Mouse (Mus musculus) right cerebral cortex, postnatal 10 days (tissue): ENCODE data around the gene Ppih.
"Not testable (repeated sequence)": the region's sequence is repeated elsewhere in the genome, so short reads cannot be mapped to it uniquely, and the experiment has no call there.

ENCODE experiments used
- DNase-seq, 2 experiments: peaks; one replicate each; pipeline ENCODE4 v3.0.0; 2021; ENCODE audit warnings: low spot score in 2 of 2

Ppih gene

GRCm38 (mm10) chr4:119292771-119293573, 27.4 kb downstream of the Ppih start:
- DNase-seq = peak; percentile 78 to 85

DNA sequence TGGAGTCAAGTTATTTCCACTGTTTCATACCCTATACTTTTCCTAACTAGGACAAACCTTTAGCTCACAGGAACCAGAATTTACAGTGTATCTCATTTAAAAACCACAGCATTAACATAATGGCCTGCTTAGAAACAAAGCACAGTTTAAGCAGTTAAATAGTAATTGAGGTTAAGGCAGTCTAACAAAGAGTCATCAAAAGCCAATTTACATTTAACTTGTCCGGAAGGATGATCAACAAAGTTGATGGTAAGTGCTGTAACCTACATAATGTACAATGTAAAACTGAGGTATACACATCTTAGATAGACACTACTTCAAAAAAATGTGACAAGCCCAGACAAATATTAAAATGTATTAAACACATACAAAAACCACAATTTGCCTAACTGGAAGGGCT, 28.4 kb downstream of the Ppih start:
- DNase-seq = no peak

GRCm38 (mm10) chr4:119285336-119285735, 35.0 kb downstream of the Ppih start:
- DNase-seq = no peak

GRCm38 (mm10) chr4:119284861-119285260, 35.5 kb downstream of the Ppih start:
- DNase-seq = no peak

DNA sequence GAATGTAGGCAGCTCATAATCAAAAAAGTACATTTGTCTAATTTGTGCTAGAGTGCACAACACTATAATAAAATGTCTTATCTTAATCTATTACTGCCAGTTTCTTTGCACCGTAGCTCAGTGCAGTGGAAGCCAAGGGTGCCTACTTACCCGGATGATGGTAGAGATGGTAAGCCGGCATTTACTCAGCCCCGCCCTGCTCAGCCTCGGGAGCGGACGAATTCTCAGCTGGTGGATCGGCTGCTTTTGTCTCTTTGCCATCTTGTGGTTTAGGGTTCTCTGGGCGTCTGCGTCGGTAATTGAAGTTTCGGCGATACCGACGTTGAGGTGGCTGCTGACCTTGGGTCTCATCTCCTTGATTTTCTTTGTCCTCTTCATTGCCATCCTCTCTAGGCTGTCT, 41.6 kb downstream of the Ppih start:
- DNase-seq = not testable (repeated sequence)

DNA sequence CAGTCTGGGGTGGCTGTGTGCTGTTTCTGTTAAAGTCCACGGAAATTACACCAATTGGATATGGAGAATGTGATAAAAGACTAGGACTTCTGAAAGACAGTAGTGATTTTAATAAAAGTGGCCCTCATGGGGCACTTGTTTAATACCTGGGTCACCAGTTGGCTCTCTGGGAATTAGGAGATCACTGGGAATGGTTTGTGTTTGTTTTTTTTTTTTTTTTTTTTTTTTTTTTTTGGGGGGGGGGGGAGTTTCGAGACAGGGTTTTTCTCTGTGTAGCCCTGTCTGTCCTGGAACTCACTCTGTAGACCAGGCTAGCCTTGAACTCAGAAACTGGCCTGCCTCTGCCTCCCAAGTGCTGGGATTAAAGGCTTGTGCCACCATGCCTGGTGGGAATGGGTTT, 44.6 kb downstream of the Ppih start:
- no peak for DNase-seq

GRCm38 (mm10) chr4:119275226-119275625, 45.1 kb downstream of the Ppih start:
- DNase-seq = no peak

DNA sequence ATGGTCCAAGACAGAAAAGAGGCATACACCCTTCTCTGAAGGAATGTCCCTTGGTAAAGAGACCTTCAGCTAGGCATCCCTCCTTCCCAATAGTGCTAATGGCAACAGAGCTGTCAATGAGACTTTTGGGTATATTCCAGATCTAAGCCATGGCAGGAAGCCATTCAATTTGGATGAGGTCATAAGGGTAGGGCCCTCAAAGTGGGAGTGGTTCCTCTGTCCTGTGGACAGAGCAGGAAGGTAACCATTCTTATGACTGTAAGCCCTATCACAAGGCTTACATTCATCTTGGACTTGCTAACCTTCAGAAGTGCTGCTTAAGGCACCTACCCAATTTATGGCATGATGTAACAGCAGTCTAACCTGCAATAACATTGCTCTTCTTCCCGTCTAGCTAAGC, 45.7 kb downstream of the Ppih start:
- DNase-seq = no peak

GRCm38 (mm10) chr4:119266606-119267005, 53.7 kb downstream of the Ppih start:
- DNase-seq = no peak

DNA sequence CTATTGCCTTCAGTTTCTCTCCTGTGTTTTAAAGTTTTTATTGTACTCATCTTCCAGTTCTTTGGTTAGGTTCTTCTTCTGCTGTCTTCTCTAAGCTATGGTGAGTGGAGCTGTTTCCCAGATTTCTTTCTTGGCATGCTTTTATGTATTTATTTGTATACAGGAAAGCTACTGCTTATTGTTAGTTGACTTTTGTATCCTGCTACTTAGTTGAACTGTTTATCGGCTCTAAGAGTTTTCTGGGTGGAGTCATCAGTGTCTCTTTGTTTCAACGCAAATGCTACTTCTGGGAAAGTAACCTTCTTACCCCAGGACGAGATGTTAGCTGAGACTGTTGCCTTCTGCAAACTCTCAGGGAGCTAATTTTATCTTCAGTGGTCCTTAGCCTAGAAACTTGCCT, 56.9 kb downstream of the Ppih start:
- DNase-seq = no peak

GRCm38 (mm10) chr4:119262483-119262882, 57.9 kb downstream of the Ppih start:
- DNase-seq = no peak

GRCm38 (mm10) chr4:119261087-119261713, 59.1 kb downstream of the Ppih start:
- no peak for DNase-seq

DNA sequence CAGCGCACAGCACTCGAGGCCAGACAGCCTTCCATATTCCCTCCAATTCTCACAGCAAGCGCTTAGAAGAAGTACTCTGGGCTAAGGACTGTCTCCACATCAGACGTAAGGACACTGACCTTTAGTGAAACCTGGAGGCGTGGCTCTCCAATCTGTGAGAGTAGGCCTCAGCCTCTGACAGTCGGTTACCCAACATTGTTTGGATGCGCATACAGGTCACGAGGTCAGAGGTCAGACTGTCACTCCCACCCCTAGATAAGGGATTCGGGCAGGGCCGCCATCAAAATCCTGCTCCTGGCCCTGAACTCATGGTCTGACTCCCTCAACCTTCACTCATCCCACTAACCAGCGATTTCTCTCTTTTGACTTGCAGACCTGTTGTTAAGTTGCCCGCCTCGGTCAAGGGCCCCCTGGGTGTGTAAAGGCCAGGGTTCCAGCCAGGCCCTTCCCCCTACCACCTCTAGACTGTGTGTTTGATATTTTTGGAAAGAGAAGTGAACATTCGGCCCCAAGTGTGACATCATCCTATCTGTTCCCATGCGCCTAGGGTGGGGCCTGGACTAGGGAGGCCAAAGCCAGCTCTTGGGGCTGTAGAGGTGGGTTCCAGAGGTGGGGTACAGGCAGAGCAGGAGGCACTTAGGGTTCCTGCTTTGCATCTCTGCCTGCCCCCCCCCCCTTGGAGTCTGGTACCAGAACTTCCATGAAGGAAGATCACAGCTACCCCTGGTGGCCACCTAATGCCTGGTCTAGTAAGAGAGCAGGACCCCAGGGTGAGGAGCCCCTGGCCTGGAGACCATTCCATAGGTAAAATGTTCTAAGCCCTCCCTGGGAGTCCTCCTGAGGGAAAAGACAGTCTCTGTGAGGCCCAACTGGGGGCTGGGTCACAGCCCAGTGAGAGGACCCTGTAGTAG, 60.7 kb downstream of the Ppih start:
- DNase-seq = no peak

- DNase-seq = no peak
These were observed 63.3 kb downstream of the Ppih start for GRCm38 (mm10) chr4:119257083-119257482.

DNA sequence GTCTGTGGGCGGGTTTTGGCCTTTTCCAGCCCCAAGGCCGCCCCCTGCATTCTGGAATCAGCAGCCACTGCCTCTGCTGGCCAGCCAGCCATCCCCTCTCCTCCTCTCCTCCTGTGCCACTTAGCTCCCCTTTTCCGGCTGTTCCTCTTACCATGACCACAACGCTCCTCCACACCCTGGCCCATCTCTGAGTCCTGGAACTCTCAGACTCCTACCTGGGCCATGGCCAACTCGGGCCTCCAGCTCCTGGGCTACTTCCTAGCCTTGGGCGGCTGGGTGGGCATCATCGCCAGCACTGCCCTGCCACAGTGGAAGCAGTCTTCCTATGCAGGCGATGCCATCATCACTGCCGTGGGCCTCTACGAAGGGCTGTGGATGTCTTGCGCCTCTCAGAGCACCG, 65.0 kb downstream of the Ppih start, which contains the start of gene Cldn19:
Gene Cldn19 (plus strand): TSS at position 64 of the 400 bp plus-strand sequence.
- no peak for DNase-seq

DNA sequence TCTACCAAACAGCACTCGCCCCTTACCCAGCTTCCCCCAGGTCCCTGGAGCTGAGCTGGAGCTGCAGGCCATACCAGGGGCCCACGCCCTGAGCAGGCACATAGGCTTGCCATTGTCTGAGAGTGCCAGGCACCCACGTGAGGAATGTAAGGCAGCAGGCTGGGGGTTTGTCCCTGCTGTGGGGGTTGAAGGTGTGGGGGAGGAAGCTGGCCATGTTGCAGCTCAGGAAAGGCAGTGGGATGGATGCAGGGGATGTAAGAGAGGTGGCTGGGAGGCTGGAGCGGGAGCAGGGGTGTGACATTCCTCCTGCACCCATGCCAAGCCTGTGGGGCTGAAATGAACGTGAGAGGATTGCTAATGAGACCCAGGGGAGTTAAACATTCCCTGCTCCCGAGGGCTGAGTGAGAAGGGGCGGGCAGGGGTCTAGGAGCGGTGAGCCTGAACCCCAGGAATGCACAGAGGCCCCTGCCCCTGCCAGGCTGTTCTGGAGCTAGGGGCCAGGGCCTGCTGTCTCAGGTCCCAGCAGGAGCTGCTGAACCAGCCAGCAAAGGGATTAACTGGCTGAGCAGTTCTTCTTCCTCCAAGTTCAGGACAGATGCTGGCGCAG, 66.2 kb downstream of the Ppih start:
- peak in 1 of 2 experiments; percentile 53 for DNase-seq

DNA sequence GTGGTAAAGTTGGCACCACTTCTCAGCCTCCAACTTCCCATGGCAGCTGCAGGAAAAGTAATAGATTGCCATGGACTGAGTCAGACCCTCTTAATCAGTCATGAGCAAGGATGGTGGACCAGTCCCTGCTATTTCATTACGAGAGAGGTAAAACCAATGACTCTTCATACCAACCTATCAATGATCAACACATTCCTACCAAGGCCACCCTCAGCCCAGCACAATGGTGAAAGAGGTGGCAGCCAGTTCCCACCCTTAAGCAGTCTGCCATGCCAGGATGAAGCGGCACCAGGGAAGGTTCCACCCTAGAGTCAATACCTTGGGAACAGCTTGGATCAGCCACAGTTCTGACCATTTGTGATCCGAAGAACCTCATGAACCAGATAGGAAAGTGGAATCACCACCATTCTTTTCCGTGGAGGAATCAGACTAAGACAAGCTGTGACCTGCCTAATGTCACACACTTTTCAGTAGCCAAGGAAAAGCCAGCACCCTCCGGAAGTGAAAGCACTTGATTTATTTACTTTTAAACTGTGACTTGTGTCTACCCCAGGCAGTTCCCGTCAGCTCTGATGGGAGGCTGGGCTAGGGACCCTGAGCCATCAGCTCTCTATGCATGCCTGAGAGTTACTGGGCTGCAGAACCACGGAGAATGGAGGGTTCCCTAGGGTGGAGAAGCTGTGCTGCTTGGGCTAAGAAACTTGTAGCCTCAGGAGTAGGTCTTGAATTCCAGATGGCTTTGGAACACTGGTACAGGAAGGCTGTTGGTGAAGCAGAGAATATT, 68.1 kb downstream of the Ppih start:
- no peak for DNase-seq
